Mouse (Mus musculus): ENCODE measurements around the gene Naa80. TPM values are rescaled to one million over a fixed set of nuclear protein-coding genes. Genes with fewer than 3 reads are reported as not detected.

Gene Naa80
- polyA plus RNA-seq, 1 experiment: 46.3 TPM

GRCm38 (mm10) chr9:107612191-107612944, 33.7 kb downstream of the Naa80 start:
- peak; percentile 94 for TF ChIP-seq CTCF (IDR thresholded peaks at IDR 0.05; ENCODE audit: extremely low read depth, insufficient read length, insufficient replicate concordance, low read depth, low read length)
- TF ChIP-seq POLR2A (IDR thresholded peaks at IDR 0.05; ENCODE audit: low read depth, low read length): peak; percentile 66; the same call in 1 of the 2 replicates
- peaks cover 24% of the 10 kb centered on the region for H3K4me1 ChIP-seq (ENCODE audit: control insufficient read depth, insufficient read depth, insufficient read length, low read length)
- H3K36me3 ChIP-seq (ENCODE audit: control insufficient read depth, insufficient read depth, low read length): peaks cover 29% of the 10 kb centered on the region
- WGBS: 2% methylated on average over 48 of the region's 48 CpGs
- H3K27me3 ChIP-seq (ENCODE audit: control insufficient read depth, insufficient read depth, low read length): no peaks in the 10 kb centered on the region
- H3K4me3 ChIP-seq (ENCODE audit: low read depth, low read length): peak overlapping the region; percentile 44
- peak overlapping the region; percentile 91 for H3K27ac ChIP-seq (ENCODE audit: insufficient read depth, low read depth, low read length)

DNA sequence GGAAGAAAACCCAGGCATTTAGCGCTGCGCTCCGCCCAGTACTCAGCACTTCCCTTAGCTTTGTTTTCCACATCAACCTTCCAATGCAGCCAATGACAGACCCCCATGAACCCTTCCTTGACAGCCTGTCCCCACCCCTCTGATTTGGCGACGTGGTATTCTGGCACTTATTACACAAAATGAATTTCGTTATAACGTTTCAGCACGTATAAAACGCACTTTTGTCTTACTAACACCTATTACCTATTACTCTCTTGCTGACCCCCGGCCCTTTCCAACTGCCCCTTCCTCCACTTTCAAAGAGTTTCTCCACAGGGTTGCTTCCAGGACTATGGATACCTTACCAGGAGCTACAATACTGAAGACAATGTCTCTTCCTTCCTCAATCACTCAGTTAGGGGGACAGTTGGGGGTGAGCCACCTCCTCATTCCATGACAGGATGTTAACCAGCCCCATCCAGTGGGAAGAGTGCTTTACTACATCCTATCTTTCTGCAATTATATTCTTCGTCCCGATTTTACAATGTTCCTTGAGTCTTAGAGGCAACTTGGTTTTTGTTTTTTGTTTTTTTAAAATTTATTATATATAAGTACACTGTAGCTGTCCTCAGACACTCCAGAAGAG, 34.4 kb downstream of the Naa80 start:
- no peaks in the 10 kb centered on the region for H3K27me3 ChIP-seq (ENCODE audit: control insufficient read depth, insufficient read depth, low read length)
- TF ChIP-seq POLR2A (IDR thresholded peaks at IDR 0.05; ENCODE audit: low read depth, low read length) (0 out of 2 replicates have a peak, but pooled peaks have one; percentile 0), CTCF (IDR thresholded peaks at IDR 0.05; ENCODE audit: extremely low read depth, insufficient read length, insufficient replicate concordance, low read depth, low read length) (no peak)
- H3K36me3 ChIP-seq (ENCODE audit: control insufficient read depth, insufficient read depth, low read length): peaks cover 34% of the 10 kb centered on the region
- H3K4me1 ChIP-seq (ENCODE audit: control insufficient read depth, insufficient read depth, insufficient read length, low read length): peaks cover 21% of the 10 kb centered on the region
- peak overlapping the region; percentile 80 for H3K27ac ChIP-seq (ENCODE audit: insufficient read depth, low read depth, low read length)
- H3K4me3 ChIP-seq (ENCODE audit: low read depth, low read length): peak overlapping the region; percentile 23
- WGBS: 3% methylated on average over 12 of the region's 12 CpGs

- peaks cover 53% of the 10 kb centered on the region for H3K36me3 ChIP-seq (ENCODE audit: control insufficient read depth, insufficient read depth, low read length)
Observed at GRCm38 (mm10) chr9:107615035-107615434, 36.3 kb downstream of the Naa80 start.

DNA sequence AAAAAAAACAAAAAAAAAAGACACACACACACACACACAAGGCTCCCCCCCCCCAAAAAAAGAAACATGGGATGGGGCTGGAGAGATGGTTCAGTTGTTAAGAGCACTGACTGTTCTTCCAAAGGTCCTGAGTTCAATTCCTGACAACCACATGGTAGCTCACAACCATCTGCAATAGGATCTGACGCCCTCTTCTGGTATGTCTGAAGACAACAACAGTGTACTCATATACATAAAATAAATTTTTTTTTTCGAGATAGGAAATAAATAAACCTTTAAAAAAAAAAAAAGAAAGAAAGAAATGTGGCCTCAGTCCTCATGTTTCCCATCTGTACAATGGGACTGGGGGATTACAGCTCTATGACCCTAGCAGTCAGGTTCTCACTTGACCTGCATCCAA, 38.8 kb downstream of the Naa80 start:
- Histone ChIP-seq H3K4me3 (ENCODE audit: low read depth, low read length) (no peak overlapping the region), H3K36me3 (ENCODE audit: control insufficient read depth, insufficient read depth, low read length) (peaks cover 56% of the 10 kb centered on the region), H3K27ac (ENCODE audit: insufficient read depth, low read depth, low read length) (no peak overlapping the region), H3K4me1 (ENCODE audit: control insufficient read depth, insufficient read depth, insufficient read length, low read length) (peaks cover 28% of the 10 kb centered on the region), H3K27me3 (ENCODE audit: control insufficient read depth, insufficient read depth, low read length) (no peaks in the 10 kb centered on the region)
- WGBS: 65% methylated on average over 2 of the region's 2 CpGs
- TF ChIP-seq CTCF (IDR thresholded peaks at IDR 0.05; ENCODE audit: extremely low read depth, insufficient read length, insufficient replicate concordance, low read depth, low read length) (no peak), POLR2A (IDR thresholded peaks at IDR 0.05; ENCODE audit: low read depth, low read length) (no peak)

More at GRCm38 (mm10) chr9:107615035-107615434, 36.3 kb downstream of the Naa80 start:
- Histone ChIP-seq H3K27ac (ENCODE audit: insufficient read depth, low read depth, low read length) (no peak overlapping the region), H3K4me1 (ENCODE audit: control insufficient read depth, insufficient read depth, insufficient read length, low read length) (peaks cover 30% of the 10 kb centered on the region), H3K27me3 (ENCODE audit: control insufficient read depth, insufficient read depth, low read length) (no peaks in the 10 kb centered on the region), H3K4me3 (ENCODE audit: low read depth, low read length) (no peak overlapping the region)
- 85% methylated on average over 4 of the region's 4 CpGs for WGBS
- TF ChIP-seq CTCF (IDR thresholded peaks at IDR 0.05; ENCODE audit: extremely low read depth, insufficient read length, insufficient replicate concordance, low read depth, low read length) (no peak), POLR2A (IDR thresholded peaks at IDR 0.05; ENCODE audit: low read depth, low read length) (no peak)

DNA sequence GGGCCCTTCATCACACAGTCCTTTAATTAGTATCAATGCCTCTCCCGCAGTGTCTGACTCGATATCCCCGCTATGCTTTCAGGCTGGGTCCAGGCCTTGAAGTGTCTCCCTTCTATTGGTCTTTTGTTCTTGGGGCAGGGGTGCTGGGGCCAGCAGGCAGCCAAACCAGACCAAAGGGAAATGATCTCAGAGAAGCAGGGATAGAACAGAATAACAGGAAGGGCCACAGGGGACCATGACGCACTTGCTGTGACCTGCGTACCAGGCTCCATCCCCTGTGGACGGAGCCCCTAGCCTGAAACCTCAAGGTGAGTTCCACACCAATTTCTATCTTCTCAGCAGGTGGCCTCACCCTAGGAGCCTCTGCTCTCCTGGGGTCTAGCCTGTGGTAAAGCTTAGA, 39.4 kb downstream of the Naa80 start:
- 86% methylated on average over 6 of the region's 6 CpGs for WGBS
- no peak for TF ChIP-seq POLR2A (IDR thresholded peaks at IDR 0.05; ENCODE audit: low read depth, low read length)
- no peak for TF ChIP-seq CTCF (IDR thresholded peaks at IDR 0.05; ENCODE audit: extremely low read depth, insufficient read length, insufficient replicate concordance, low read depth, low read length)
- Histone ChIP-seq H3K27me3 (ENCODE audit: control insufficient read depth, insufficient read depth, low read length) (no peaks in the 10 kb centered on the region), H3K27ac (ENCODE audit: insufficient read depth, low read depth, low read length) (peak overlapping the region; percentile 90), H3K4me1 (ENCODE audit: control insufficient read depth, insufficient read depth, insufficient read length, low read length) (peaks cover 28% of the 10 kb centered on the region), H3K4me3 (ENCODE audit: low read depth, low read length) (no peak overlapping the region), H3K36me3 (ENCODE audit: control insufficient read depth, insufficient read depth, low read length) (peaks cover 56% of the 10 kb centered on the region)

- TF ChIP-seq CTCF (IDR thresholded peaks at IDR 0.05; ENCODE audit: extremely low read depth, insufficient read length, insufficient replicate concordance, low read depth, low read length): no peak
- Histone ChIP-seq H3K4me1 (ENCODE audit: control insufficient read depth, insufficient read depth, insufficient read length, low read length) (peaks cover 28% of the 10 kb centered on the region), H3K27me3 (ENCODE audit: control insufficient read depth, insufficient read depth, low read length) (no peaks in the 10 kb centered on the region), H3K27ac (ENCODE audit: insufficient read depth, low read depth, low read length) (peak overlapping the region; percentile 90), H3K36me3 (ENCODE audit: control insufficient read depth, insufficient read depth, low read length) (peaks cover 56% of the 10 kb centered on the region), H3K4me3 (ENCODE audit: low read depth, low read length) (no peak overlapping the region)
- WGBS: 15% methylated on average over 13 of the region's 13 CpGs
Observed at GRCm38 (mm10) chr9:107618778-107619545, 40.3 kb downstream of the Naa80 start.

GRCm38 (mm10) chr9:107619546-107619879, 40.8 kb downstream of the Naa80 start:
- Histone ChIP-seq H3K4me3 (ENCODE audit: low read depth, low read length) (no peak overlapping the region), H3K36me3 (ENCODE audit: control insufficient read depth, insufficient read depth, low read length) (peaks cover 52% of the 10 kb centered on the region), H3K27me3 (ENCODE audit: control insufficient read depth, insufficient read depth, low read length) (no peaks in the 10 kb centered on the region), H3K27ac (ENCODE audit: insufficient read depth, low read depth, low read length) (peak overlapping the region; percentile 90), H3K4me1 (ENCODE audit: control insufficient read depth, insufficient read depth, insufficient read length, low read length) (peaks cover 33% of the 10 kb centered on the region)
- 40% methylated on average over 13 of the region's 13 CpGs for WGBS
- TF ChIP-seq POLR2A (IDR thresholded peaks at IDR 0.05; ENCODE audit: low read depth, low read length) (no peak), CTCF (IDR thresholded peaks at IDR 0.05; ENCODE audit: extremely low read depth, insufficient read length, insufficient replicate concordance, low read depth, low read length) (no peak)

Measured in small intestine, adult 2 months (tissue).